Mouse (Mus musculus) cerebellum, adult 11 months (tissue): ENCODE results near the gene Sumo1.
A peak's percentile ranks its signal among the peaks of the same experiment; 100 is the strongest.

Experiments used
- DNase-seq: peaks from one replicate; pipeline ENCODE4 v3.0.0; 2022

Sumo1 gene

GRCm38 (mm10) chr1:59592359-59592758 lies 78.3 kb downstream of the Sumo1 start:
- no peak for DNase-seq

GRCm38 (mm10) chr1:59589271-59589670 lies 81.4 kb downstream of the Sumo1 start:
- no peak for DNase-seq

- peak; percentile 76 for DNase-seq
Observed at GRCm38 (mm10) chr1:59584656-59585410, 85.8 kb downstream of the Sumo1 start.

- DNase-seq, result no peak
Observed at GRCm38 (mm10) chr1:59580880-59581279, 89.8 kb downstream of the Sumo1 start.

- no peak for DNase-seq
Observed at GRCm38 (mm10) chr1:59580131-59580751, 90.4 kb downstream of the Sumo1 start.

- peak; percentile 54 for DNase-seq
Observed at GRCm38 (mm10) chr1:59579327-59579726, 91.3 kb downstream of the Sumo1 start.

- DNase-seq, result no peak
Observed at GRCm38 (mm10) chr1:59578770-59579169, 91.9 kb downstream of the Sumo1 start.

GRCm38 (mm10) chr1:59574262-59575187 lies 96.1 kb downstream of the Sumo1 start:
- DNase-seq, result no peak

GRCm38 (mm10) chr1:59573843-59574242 lies 96.8 kb downstream of the Sumo1 start:
- DNase-seq, result no peak

- no peak for DNase-seq
Observed at GRCm38 (mm10) chr1:59571502-59571901, 99.1 kb downstream of the Sumo1 start.

- DNase-seq, result no peak
Observed at GRCm38 (mm10) chr1:59570767-59571166, 99.9 kb downstream of the Sumo1 start.

- no peak for DNase-seq
Observed at GRCm38 (mm10) chr1:59569301-59569700, 101.3 kb downstream of the Sumo1 start.

- DNase-seq, result no peak
Observed at GRCm38 (mm10) chr1:59568283-59568682, 102.4 kb downstream of the Sumo1 start.

GRCm38 (mm10) chr1:59567521-59567920 lies 103.1 kb downstream of the Sumo1 start:
- peak; percentile 59 for DNase-seq

GRCm38 (mm10) chr1:59566926-59567325 lies 103.7 kb downstream of the Sumo1 start:
- peak; percentile 83 for DNase-seq

- DNase-seq, result no peak
Observed at GRCm38 (mm10) chr1:59566281-59566680, 104.4 kb downstream of the Sumo1 start.

- no peak for DNase-seq
Observed at GRCm38 (mm10) chr1:59565804-59566203, 104.8 kb downstream of the Sumo1 start.

GRCm38 (mm10) chr1:59563581-59563980 lies 107.1 kb downstream of the Sumo1 start:
- no peak for DNase-seq

GRCm38 (mm10) chr1:59553708-59554107 lies 116.9 kb downstream of the Sumo1 start:
- no peak for DNase-seq

- DNase-seq, result no peak
Observed at GRCm38 (mm10) chr1:59550996-59551395, 119.6 kb downstream of the Sumo1 start.

- DNase-seq, result no peak
Observed at GRCm38 (mm10) chr1:59550227-59550626, 120.4 kb downstream of the Sumo1 start.

- DNase-seq, result no peak
Observed at GRCm38 (mm10) chr1:59549036-59549675, 121.5 kb downstream of the Sumo1 start.

GRCm38 (mm10) chr1:59548486-59548885 lies 122.1 kb downstream of the Sumo1 start:
- no peak for DNase-seq
